Mouse (Mus musculus): Measurements from ENCODE around the gene Psma7.

Psma7 gene

GRCm38 (mm10) chr2:180001635-180002034 lies 40.6 kb downstream of the Psma7 start:
- no peak for DNase-seq (ENCODE audit: low spot score)

- DNase-seq (ENCODE audit: low spot score): no peak
These were observed 43.8 kb downstream of the Psma7 start for GRCm38 (mm10) chr2:179998431-179998830.

GRCm38 (mm10) chr2:179993071-179993470 lies 49.2 kb downstream of the Psma7 start:
- no peak for DNase-seq (ENCODE audit: low spot score)

GRCm38 (mm10) chr2:179989098-179989497 lies 53.1 kb downstream of the Psma7 start:
- DNase-seq (ENCODE audit: low spot score): no peak

- DNase-seq (ENCODE audit: low spot score): no peak
These were observed 55.7 kb downstream of the Psma7 start for GRCm38 (mm10) chr2:179986437-179987022.
